Mouse (Mus musculus) adrenal gland, postnatal 4 days (tissue): Measurements from ENCODE around the gene Zfp710. TPM values are rescaled to one million over a fixed set of nuclear protein-coding genes. Genes with fewer than 3 reads are reported as not detected.

Experiments
- total RNA-seq, 2 experiments: library from RNA; stranded (reverse); gene quantifications; 2 replicates each; pipeline ENCODE4 v1.2.3; 2021

Gene Zfp710
- total RNA-seq, 2 experiments from 2014 or later: 25.2 to 25.5 TPM

Other genes with a start within 250 kb of the Zfp710 start
- under 1 TPM in 1 of 2 experiments, not detected in 1; 0.31 TPM for gene Mesp1, start 231.0 kb upstream of the Zfp710 start, total RNA-seq
- 1 to 10 TPM; 1.5 to 1.9 TPM for gene Mesp2, start 214.1 kb upstream of the Zfp710 start, total RNA-seq
- gene Anpep, start 163.8 kb upstream of the Zfp710 start, total RNA-seq: 10 to 100 TPM; 36.1 to 59.6 TPM
- 10 to 100 TPM; 34.4 to 34.5 TPM for gene Ap3s2, start 104.2 kb upstream of the Zfp710 start, total RNA-seq
- 10 to 100 TPM; 26.0 to 29.6 TPM for gene Arpin, start 89.5 kb upstream of the Zfp710 start, total RNA-seq
- gene Idh2, start 90.6 kb downstream of the Zfp710 start, total RNA-seq: 100 to 1,000 TPM; 275 to 289 TPM
- 10 to 100 TPM; 62.1 to 66.9 TPM for gene Sema4b, start 162.0 kb downstream of the Zfp710 start, total RNA-seq
- 10 to 100 TPM; 50.5 to 52.1 TPM for gene Cib1, start 208.0 kb downstream of the Zfp710 start, total RNA-seq
- gene Gdpgp1, start 208.1 kb downstream of the Zfp710 start, total RNA-seq: 1 to 10 TPM; 5.0 to 5.1 TPM
- gene Ttll13, start 221.6 kb downstream of the Zfp710 start, total RNA-seq: 1 to 10 TPM; 3.2 to 4.5 TPM
- gene Ngrn, start 236.4 kb downstream of the Zfp710 start, total RNA-seq: 10 to 100 TPM; 52.0 to 58.2 TPM
- 10 to 100 TPM; 20.1 to 22.9 TPM for gene Vps33b, start 244.8 kb downstream of the Zfp710 start, total RNA-seq